Mouse (Mus musculus): ENCODE measurements around the gene Aurkaip1. TPM values are rescaled to one million over a fixed set of nuclear protein-coding genes. Genes with fewer than 3 reads are reported as not detected.

Aurkaip1 gene
- polyA plus RNA-seq, 1 experiment from 2014 or later = 157 TPM

DNA sequence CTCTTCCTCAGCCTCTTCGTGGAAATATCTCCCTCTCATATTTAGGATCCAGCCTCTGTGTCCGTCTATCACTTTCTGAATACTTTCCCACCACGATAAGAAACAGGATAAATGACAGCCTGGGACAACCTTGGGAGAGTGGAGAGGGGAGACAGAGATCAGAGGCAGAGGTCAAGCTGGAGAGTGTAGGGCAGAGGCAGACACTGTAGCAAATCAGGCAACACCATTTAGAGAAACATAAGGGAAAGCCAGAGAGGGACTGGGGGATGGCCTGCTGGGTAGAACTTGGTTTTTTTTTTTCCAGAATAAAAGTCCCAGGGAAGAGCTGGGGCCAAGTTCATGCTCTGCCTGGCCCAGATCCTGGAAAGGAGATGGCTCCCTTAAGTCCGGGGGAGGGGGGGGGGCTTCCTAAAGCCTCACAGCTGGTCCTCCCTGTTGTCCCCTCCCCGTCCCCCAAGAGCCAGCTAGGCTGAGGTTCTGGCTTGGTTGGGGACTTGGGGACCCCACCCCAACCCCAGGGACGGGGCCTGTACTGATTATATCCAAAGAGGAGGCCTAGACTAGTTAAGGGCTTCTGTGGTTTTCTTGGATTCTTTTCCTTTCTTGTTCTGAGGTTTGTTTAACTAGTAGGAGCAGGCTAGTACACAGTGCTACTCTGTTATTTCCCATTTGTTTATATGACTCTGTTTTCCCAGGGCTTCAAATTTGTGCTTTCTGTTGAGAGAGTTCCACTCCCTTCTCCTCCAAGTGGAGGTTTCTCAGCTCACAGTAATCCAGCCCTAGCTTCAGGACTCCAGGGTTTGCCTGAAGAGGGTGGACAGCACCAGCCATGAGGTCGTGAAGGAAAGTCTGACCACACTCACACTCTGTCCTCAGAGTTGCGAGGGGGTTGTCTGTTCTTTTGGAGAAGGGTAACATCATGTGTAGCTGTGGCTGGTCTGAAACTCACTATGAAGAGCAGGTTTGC, 7.4 kb downstream of the Aurkaip1 start:
- peaks cover 39% of the 10 kb centered on the region for H3K4me1 ChIP-seq (ENCODE audit: insufficient read depth, low read length)
- ATAC-seq (ENCODE audit: low FRiP score, low TSS enrichment) = no peak
- no peaks in the 10 kb centered on the region; the same call in 1 of the 2 replicates for H3K9me3 ChIP-seq (ENCODE audit: low read length)

DNA sequence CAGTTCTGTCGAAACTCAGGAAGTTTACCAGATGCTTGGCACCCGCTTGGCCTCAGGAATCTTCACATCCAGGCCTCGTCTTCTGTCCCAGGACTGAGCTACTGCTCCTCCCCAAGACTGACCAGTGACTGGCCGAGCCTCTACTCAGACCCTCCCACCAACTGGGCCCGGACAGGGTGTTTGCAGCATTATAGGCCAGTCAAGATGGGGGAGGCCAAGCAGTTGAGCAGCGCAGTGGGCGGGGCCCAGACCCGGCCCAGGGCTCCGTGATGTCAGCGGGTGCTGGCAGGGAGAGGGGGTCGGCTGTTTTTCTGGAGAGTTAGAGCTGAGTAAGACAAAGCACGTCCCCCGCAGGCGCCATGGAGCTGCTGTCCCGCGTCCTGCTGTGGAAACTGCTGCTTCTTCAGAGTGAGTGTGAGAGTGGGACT, 8.4 kb downstream of the Aurkaip1 start, which contains the start of gene Mxra8:
Mxra8 (plus strand) TSS at position 198 of the 428 bp plus-strand sequence.
- Histone ChIP-seq H3K9me3 (ENCODE audit: low read length) (no peaks in the 10 kb centered on the region; the same call in 1 of the 2 replicates), H3K4me2 (replicated peaks; ENCODE audit: low read depth, low read length) (peak within 1 kb of the TSS; percentile 82), H3K36me3 (ENCODE audit: insufficient read depth, low read length) (peaks cover 13% of the 10 kb centered on the region), H3K4me1 (ENCODE audit: insufficient read depth, low read length) (peaks cover 30% of the 10 kb centered on the region), H3K27me3 (ENCODE audit: insufficient read depth, low read length) (no peaks in the 10 kb centered on the region), H3K9ac (replicated peaks; ENCODE audit: low read length) (peak within 1 kb of the TSS; percentile 75), H3K4me3 (ENCODE audit: low read length) (peak within 1 kb of the TSS; percentile 59), H3K27ac (ENCODE audit: low read length) (peak within 1 kb of the TSS; percentile 92)
- 1% methylated on average over 16 of the region's 16 CpGs for WGBS
- ATAC-seq (ENCODE audit: low FRiP score, low TSS enrichment) = peak; percentile 95

More for the DNA sequence above, 7.4 kb downstream of the Aurkaip1 start:
- Histone ChIP-seq H3K27ac (ENCODE audit: low read length) (peak overlapping the region; percentile 92), H3K4me3 (ENCODE audit: low read length) (no peak overlapping the region), H3K27me3 (ENCODE audit: insufficient read depth, low read length) (no peaks in the 10 kb centered on the region), H3K36me3 (ENCODE audit: insufficient read depth, low read length) (peaks cover 11% of the 10 kb centered on the region), H3K4me2 (replicated peaks; ENCODE audit: low read depth, low read length) (peak overlapping the region; percentile 82; the same call in 1 of the 2 replicates), H3K9ac (replicated peaks; ENCODE audit: low read length) (no peak overlapping the region)
- WGBS = 52% methylated on average over 8 of the region's 8 CpGs

DNA sequence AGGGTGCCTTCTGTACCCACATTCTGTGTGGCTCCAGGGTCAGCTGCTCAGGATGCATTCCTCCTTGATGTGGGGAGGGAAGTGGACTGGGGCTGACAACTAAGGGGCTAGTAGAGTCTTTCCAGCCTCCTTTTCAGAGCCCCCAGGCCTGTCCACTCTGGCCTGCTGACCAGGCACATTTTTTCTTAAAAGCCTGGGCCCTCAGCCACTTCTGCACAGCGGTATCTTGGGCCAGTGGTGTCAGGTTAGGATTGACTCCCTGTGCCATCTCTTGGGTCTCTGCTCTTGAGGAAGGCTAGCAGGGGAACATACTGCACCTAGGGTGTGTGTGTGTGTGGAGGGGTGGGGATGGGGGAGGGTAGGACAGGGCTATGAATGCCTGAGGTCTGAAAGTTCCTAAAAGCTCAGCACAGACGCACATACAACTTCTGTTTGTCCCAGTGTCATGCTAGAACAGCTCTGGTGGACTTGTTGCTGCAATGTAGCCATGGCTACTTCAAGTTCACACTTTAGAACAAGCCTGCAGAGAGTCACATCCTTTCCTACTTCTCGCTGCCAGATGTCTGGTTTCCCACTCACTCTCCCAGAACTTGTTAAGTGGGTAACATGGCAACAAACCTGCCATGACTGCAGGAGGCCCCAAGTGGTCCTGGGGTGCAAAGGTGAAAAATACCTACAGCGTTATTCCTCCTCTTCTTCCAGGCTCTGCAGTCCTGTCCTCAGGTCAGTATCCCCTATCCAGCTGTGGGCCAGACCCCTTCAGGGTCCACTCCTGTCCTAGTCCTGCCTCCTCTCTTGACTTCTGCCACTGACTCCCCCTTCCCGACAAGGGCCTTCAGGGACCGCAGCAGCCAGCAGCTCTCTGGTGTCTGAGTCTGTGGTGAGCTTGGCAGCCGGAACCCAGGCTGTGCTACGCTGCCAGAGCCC, 9.3 kb downstream of the Aurkaip1 start:
- Histone ChIP-seq H3K27me3 (ENCODE audit: insufficient read depth, low read length) (no peaks in the 10 kb centered on the region), H3K4me2 (replicated peaks; ENCODE audit: low read depth, low read length) (peak overlapping the region; percentile 82), H3K9me3 (ENCODE audit: low read length) (no peaks in the 10 kb centered on the region; the same call in 1 of the 2 replicates), H3K9ac (replicated peaks; ENCODE audit: low read length) (peak overlapping the region; percentile 75), H3K27ac (ENCODE audit: low read length) (peak overlapping the region; percentile 92), H3K4me3 (ENCODE audit: low read length) (peak overlapping the region; percentile 59), H3K36me3 (ENCODE audit: insufficient read depth, low read length) (peaks cover 13% of the 10 kb centered on the region), H3K4me1 (ENCODE audit: insufficient read depth, low read length) (peaks cover 30% of the 10 kb centered on the region)
- ATAC-seq (ENCODE audit: low FRiP score, low TSS enrichment) = peak; percentile 2; the same call in 1 of the 2 replicates
- WGBS = 7% methylated on average over 8 of the region's 8 CpGs

DNA sequence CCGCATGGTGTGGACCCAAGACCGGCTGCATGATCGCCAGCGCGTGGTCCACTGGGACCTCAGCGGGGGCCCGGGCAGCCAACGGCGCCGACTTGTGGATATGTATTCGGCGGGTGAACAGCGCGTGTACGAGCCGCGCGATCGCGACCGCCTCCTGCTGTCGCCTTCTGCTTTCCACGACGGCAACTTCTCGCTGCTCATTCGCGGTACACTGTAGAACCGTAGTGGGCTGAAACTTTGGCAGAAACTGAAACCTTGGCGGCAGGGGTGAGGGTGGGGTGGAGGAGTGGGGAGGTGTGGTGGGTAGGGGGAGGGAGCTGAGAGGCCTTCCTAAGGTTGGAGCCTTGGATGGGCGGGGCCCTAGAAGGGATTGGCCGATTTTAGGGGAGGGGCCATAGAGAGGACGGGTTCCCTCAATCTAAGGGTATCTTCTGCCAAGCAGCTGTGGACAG, 10.0 kb downstream of the Aurkaip1 start:
- no peaks in the 10 kb centered on the region for H3K27me3 ChIP-seq (ENCODE audit: insufficient read depth, low read length)
- H3K27ac ChIP-seq (ENCODE audit: low read length) = no peak overlapping the region
- H3K4me2 ChIP-seq (replicated peaks; ENCODE audit: low read depth, low read length) = peak overlapping the region; percentile 82
- under 1% methylated on average over 32 of the region's 32 CpGs for WGBS
- no peaks in the 10 kb centered on the region; the same call in 1 of the 2 replicates for H3K9me3 ChIP-seq (ENCODE audit: low read length)
- H3K9ac ChIP-seq (replicated peaks; ENCODE audit: low read length) = peak overlapping the region; percentile 75
- H3K4me3 ChIP-seq (ENCODE audit: low read length) = peak overlapping the region; percentile 59
- peak; percentile 47 for ATAC-seq (ENCODE audit: low FRiP score, low TSS enrichment)
- H3K36me3 ChIP-seq (ENCODE audit: insufficient read depth, low read length) = peaks cover 13% of the 10 kb centered on the region
- peaks cover 30% of the 10 kb centered on the region for H3K4me1 ChIP-seq (ENCODE audit: insufficient read depth, low read length)

DNA sequence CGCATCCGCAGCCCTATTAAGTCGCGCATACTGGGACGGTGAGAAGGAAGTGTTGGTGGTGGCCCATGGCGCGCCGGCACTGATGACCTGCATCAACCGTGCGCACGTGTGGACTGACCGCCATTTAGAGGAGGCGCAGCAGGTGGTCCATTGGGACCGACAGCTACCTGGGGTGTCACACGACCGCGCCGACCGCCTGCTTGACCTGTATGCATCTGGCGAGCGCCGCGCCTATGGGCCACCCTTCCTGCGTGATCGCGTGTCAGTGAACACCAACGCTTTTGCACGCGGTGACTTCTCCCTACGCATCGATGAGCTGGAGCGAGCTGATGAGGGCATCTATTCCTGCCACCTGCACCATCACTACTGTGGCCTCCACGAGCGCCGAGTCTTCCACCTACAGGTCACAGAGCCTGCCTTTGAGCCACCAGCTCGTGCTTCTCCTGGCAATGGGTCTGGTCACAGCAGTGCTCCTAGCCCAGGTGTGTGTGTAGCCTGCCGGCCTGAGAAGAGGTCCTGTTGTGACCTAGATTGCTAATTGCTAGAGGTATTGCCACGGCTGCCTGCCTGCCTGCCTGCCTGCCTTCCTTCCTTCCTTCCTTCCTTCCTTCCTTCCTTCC, 10.7 kb downstream of the Aurkaip1 start:
- Histone ChIP-seq H3K27ac (ENCODE audit: low read length) (no peak overlapping the region), H3K27me3 (ENCODE audit: insufficient read depth, low read length) (no peaks in the 10 kb centered on the region), H3K4me3 (ENCODE audit: low read length) (peak overlapping the region; percentile 59), H3K4me2 (replicated peaks; ENCODE audit: low read depth, low read length) (peak overlapping the region; percentile 82), H3K36me3 (ENCODE audit: insufficient read depth, low read length) (peaks cover 13% of the 10 kb centered on the region), H3K4me1 (ENCODE audit: insufficient read depth, low read length) (peaks cover 35% of the 10 kb centered on the region), H3K9me3 (ENCODE audit: low read length) (no peaks in the 10 kb centered on the region), H3K9ac (replicated peaks; ENCODE audit: low read length) (no peak overlapping the region)
- ATAC-seq (ENCODE audit: low FRiP score, low TSS enrichment) = no peak
- 39% methylated on average over 38 of the region's 38 CpGs for WGBS

DNA sequence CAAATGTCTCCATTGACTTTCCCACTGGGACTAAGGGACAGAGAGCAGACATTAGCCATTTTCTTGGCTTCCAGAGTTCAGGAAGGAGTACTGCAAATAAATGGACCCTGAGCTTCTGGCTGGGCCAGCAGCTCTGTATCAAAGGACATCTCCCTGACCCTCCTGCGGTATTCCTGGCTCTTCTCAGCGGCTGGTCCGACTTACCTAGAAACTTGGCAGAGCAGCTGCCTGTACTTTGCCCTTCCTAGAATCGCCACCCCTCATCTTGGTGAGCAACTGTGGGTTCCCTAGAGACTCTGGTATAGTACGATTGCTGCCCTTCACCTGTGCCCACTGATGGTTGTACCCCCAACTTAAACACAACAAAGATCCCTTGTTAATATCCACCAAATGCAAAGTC, 12.2 kb downstream of the Aurkaip1 start:
- Histone ChIP-seq H3K9me3 (ENCODE audit: low read length) (no peaks in the 10 kb centered on the region), H3K36me3 (ENCODE audit: insufficient read depth, low read length) (peaks cover 13% of the 10 kb centered on the region), H3K4me1 (ENCODE audit: insufficient read depth, low read length) (peaks cover 42% of the 10 kb centered on the region), H3K9ac (replicated peaks; ENCODE audit: low read length) (no peak overlapping the region), H3K4me2 (replicated peaks; ENCODE audit: low read depth, low read length) (no peak overlapping the region), H3K4me3 (ENCODE audit: low read length) (no peak overlapping the region), H3K27me3 (ENCODE audit: insufficient read depth, low read length) (no peaks in the 10 kb centered on the region), H3K27ac (ENCODE audit: low read length) (no peak overlapping the region)
- WGBS = 92% methylated on average over 5 of the region's 5 CpGs
- ATAC-seq (ENCODE audit: low FRiP score, low TSS enrichment) = no peak

DNA sequence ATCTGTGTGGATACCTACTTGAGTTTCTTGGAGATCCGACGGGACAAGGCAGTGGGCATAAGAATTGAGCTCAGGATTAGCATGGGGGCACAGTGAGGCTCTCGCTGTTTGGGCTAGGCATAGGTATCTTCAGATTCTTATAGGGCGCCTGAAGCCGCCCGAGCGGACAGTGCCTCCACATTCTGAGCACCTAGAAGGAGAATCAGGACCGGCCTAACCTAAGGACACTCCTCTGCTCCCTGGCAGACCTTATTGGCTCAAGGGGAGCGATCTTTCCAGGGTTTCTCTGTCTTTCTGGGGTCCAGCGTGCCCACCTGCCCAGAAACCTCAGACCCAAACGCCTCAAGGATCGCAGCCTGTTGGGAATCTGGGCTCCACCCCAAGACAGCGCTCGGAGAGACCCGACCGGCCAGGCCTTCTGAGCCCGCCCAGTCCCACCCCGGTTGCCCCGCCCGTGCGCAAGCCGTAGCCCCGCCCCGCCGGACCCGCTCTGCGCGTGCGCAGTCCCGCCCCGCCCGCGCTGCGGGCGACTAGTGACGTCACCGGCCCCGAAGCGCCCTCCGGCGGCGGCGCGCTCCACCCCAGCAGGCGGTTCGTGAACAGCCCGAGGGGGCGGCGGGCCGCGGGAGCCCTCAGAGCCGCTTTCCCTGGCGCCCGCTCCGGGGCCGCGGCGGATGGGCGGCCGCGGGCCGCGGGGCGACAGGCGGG, 16.0 kb downstream of the Aurkaip1 start, which contains the start of gene Dvl1:
Dvl1 (plus strand) TSS at position 532 of the 708 bp plus-strand sequence.
- Histone ChIP-seq H3K4me1 (ENCODE audit: insufficient read depth, low read length) (peaks cover 23% of the 10 kb centered on the region), H3K27ac (ENCODE audit: low read length) (peak within 1 kb of the TSS; percentile 76), H3K4me2 (replicated peaks; ENCODE audit: low read depth, low read length) (peak within 1 kb of the TSS; percentile 83), H3K4me3 (ENCODE audit: low read length) (peak within 1 kb of the TSS; percentile 60), H3K9me3 (ENCODE audit: low read length) (no peaks in the 10 kb centered on the region), H3K36me3 (ENCODE audit: insufficient read depth, low read length) (peaks cover 13% of the 10 kb centered on the region), H3K27me3 (ENCODE audit: insufficient read depth, low read length) (no peaks in the 10 kb centered on the region), H3K9ac (replicated peaks; ENCODE audit: low read length) (peak within 1 kb of the TSS; percentile 91)
- 3% methylated on average over 46 of the region's 65 CpGs for WGBS
- peak; percentile 95 for ATAC-seq (ENCODE audit: low FRiP score, low TSS enrichment)

DNA sequence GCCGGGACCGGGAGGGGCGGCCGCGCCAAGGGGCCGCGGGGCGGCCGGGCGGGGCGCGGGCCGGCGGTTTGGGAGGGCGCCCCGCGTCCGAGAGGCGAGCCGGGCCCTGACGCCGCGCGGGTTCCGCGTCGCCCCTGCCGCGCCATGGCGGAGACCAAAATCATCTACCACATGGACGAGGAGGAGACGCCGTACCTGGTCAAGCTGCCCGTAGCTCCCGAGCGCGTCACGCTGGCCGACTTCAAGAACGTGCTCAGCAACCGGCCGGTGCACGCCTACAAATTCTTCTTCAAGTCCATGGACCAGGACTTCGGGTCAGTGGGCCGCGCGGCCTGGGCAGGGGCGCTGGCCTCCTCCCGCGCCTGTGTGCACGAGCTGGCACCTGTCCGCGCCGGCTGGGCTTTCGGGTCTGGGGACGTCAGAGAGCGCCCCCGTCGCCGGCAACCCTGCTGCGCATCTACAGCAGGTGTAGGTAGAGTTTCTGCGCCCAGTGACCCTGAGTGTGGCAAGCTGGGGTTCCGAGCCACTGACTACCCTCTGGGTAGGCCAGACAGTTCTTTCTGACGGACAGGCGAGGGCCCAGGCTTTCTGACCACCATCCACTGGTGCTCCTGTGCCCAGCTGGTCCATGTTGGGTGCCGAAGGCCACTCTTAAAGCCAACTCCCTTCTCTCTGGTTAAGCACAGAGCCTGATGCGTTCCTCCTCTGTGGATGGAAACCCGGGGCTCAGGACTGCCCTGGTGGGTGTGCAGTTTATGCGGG, 16.7 kb downstream of the Aurkaip1 start:
- peaks cover 23% of the 10 kb centered on the region for H3K4me1 ChIP-seq (ENCODE audit: insufficient read depth, low read length)
- H3K9ac ChIP-seq (replicated peaks; ENCODE audit: low read length) = peak overlapping the region; percentile 91
- H3K27ac ChIP-seq (ENCODE audit: low read length) = peak overlapping the region; percentile 73
- H3K9me3 ChIP-seq (ENCODE audit: low read length) = no peaks in the 10 kb centered on the region
- H3K27me3 ChIP-seq (ENCODE audit: insufficient read depth, low read length) = no peaks in the 10 kb centered on the region
- H3K36me3 ChIP-seq (ENCODE audit: insufficient read depth, low read length) = peaks cover 10% of the 10 kb centered on the region
- H3K4me2 ChIP-seq (replicated peaks; ENCODE audit: low read depth, low read length) = peak overlapping the region; percentile 83
- 1% methylated on average over 46 of the region's 69 CpGs for WGBS
- peak; percentile 60 for ATAC-seq (ENCODE audit: low FRiP score, low TSS enrichment)
- peak overlapping the region; percentile 60 for H3K4me3 ChIP-seq (ENCODE audit: low read length)

All from kidney, embryonic 16.5 days (tissue).